Mouse (Mus musculus) forebrain, postnatal 0 days (tissue): ENCODE data around the gene Gxylt2. TPM values are rescaled to one million over a fixed set of nuclear protein-coding genes. Genes with fewer than 3 reads are reported as not detected.

Experiments used
- ATAC-seq: fragments of 200-750 bp; cut with Nextera tagmentation; 2 replicates; pipeline ENCODE4 v1.8.0; 2017; ENCODE audit warnings: mild to moderate bottlenecking, moderate library complexity
- DNase-seq: peaks from one replicate; pipeline ENCODE4 v3.0.0-alpha.2; 2015
- H3K27ac ChIP-seq: fragments of 300-500 bp; sonication (generic); 2 replicates; pipeline ENCODE4 v1.5.1; 2014; ENCODE audit warnings: low read depth, mild to moderate bottlenecking, antibody characterized with exemption, low read length, moderate library complexity, mixed read lengths
- H3K27me3 ChIP-seq: fragments of 300-500 bp; sonication (generic); 2 replicates; pipeline ENCODE4 v1.6.1; 2014; ENCODE audit warnings: mild to moderate bottlenecking, low read length, mixed read lengths; ENCODE audit not compliant: insufficient read depth
- H3K36me3 ChIP-seq: fragments of 300-500 bp; sonication (generic); 2 replicates; pipeline ENCODE4 v1.6.1; 2014; ENCODE audit warnings: mild to moderate bottlenecking, moderate library complexity; ENCODE audit not compliant: insufficient read depth
- H3K4me1 ChIP-seq: fragments of 300-500 bp; sonication (generic); 2 replicates; pipeline ENCODE4 v1.6.1; 2014; ENCODE audit warnings: antibody characterized with exemption; ENCODE audit not compliant: insufficient read depth
- H3K4me2 ChIP-seq: fragments of 300-500 bp; sonication (generic); 2 replicates; pipeline ENCODE4 v1.6.1; 2014; ENCODE audit warnings: low read depth, mild to moderate bottlenecking, moderate library complexity
- H3K4me3 ChIP-seq: fragments of 300-500 bp; sonication (generic); 2 replicates; pipeline ENCODE4 v1.5.1; 2014; ENCODE audit warnings: low read depth, low read length, mixed read lengths
- H3K9ac ChIP-seq: fragments of 300-500 bp; sonication (generic); 2 replicates; pipeline ENCODE4 v1.6.1; 2014; ENCODE audit warnings: mild to moderate bottlenecking
- H3K9me3 ChIP-seq: fragments of 300-500 bp; sonication (generic); 2 replicates; pipeline ENCODE4 v1.6.1; 2016; ENCODE audit warnings: low read length
- CTCF ChIP-seq: sonication (generic); IDR thresholded peaks from 2 replicates; pipeline ENCODE4 v1.5.1; 2016; ENCODE audit warnings: antibody characterized with exemption, control low read depth, low read depth
- WGBS: fragments of 180-500 bp; shearing (Covaris S2); extraction: QIAGEN DNeasy Blood & Tissue Kit; methylation state at CpG from one replicate; pipeline ENCODE4 v1.1.7; 2014; 5-methylcytosine and 5-hydroxymethylcytosine counted together
- polyA plus RNA-seq: library from polyadenylated mRNA; unstranded; fragments of >200 nt; fragmentation: Nextera tagmentation; extraction: Ambion mirVana; gene quantifications from 2 replicates; pipeline ENCODE4 v1.2.1, GENCODE M21; 2015
- total RNA-seq: library from RNA; depleted of rRNA; stranded (reverse); fragments of >200 nt; gene quantifications from 2 replicates; pipeline ENCODE4 v1.2.3, GENCODE M21; 2014

Gxylt2 gene
- total and polyA plus RNA-seq, 2 experiments from 2014 or later: 1.8 to 2.9 TPM

DNA sequence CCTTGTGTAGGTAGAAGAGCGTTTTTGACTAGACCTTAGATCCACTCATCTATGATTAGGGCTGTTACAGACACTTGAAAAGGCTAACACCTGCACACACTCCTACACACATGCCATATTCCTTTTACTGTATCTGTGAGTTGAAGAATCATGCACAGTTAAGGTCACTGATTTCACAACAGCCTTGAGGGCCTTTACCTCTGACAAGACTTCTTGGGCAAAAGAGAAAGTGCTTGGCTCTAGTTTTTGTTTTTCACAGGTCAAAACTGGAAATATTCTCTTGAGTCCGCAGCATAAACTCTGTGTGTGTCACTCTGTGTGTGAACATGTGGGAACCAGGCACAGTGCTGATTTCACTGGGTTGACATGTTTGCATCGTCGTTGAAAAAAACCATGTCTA is 105.6 kb downstream of the Gxylt2 start:
- Histone ChIP-seq H3K4me3 (no peak overlapping the region), H3K9ac (no peak overlapping the region), H3K4me1 (no peaks in the 10 kb centered on the region), H3K27me3 (no peaks in the 10 kb centered on the region), H3K36me3 (no peaks in the 10 kb centered on the region), H3K4me2 (no peak overlapping the region), H3K9me3 (no peaks in the 10 kb centered on the region), H3K27ac (no peak overlapping the region)
- TF ChIP-seq CTCF: no peak
- ATAC-seq (no peak), DNase-seq (no peak)
- WGBS: 94% methylated on average over 4 of the region's 4 CpGs

- Histone ChIP-seq H3K4me2 (no peak overlapping the region), H3K9me3 (no peaks in the 10 kb centered on the region), H3K27ac (no peak overlapping the region), H3K27me3 (no peaks in the 10 kb centered on the region), H3K4me1 (no peaks in the 10 kb centered on the region), H3K4me3 (no peak overlapping the region), H3K9ac (no peak overlapping the region), H3K36me3 (no peaks in the 10 kb centered on the region)
- no peak for ATAC-seq
- TF ChIP-seq CTCF: no peak
- WGBS: 89% methylated on average over 3 of the region's 3 CpGs
- no peak for DNase-seq
Observed at GRCm38 (mm10) chr6:100811731-100812130, 107.2 kb downstream of the Gxylt2 start.

- Histone ChIP-seq H3K4me1 (no peaks in the 10 kb centered on the region), H3K9ac (no peak overlapping the region), H3K4me2 (no peak overlapping the region), H3K9me3 (no peaks in the 10 kb centered on the region), H3K27ac (no peak overlapping the region), H3K4me3 (no peak overlapping the region), H3K36me3 (no peaks in the 10 kb centered on the region), H3K27me3 (no peaks in the 10 kb centered on the region)
- no peak for TF ChIP-seq CTCF
- DNase-seq (no peak), ATAC-seq (no peak)
- 75% methylated on average over 2 of the region's 2 CpGs for WGBS
Observed at GRCm38 (mm10) chr6:100821367-100821766, 116.8 kb downstream of the Gxylt2 start.

DNA sequence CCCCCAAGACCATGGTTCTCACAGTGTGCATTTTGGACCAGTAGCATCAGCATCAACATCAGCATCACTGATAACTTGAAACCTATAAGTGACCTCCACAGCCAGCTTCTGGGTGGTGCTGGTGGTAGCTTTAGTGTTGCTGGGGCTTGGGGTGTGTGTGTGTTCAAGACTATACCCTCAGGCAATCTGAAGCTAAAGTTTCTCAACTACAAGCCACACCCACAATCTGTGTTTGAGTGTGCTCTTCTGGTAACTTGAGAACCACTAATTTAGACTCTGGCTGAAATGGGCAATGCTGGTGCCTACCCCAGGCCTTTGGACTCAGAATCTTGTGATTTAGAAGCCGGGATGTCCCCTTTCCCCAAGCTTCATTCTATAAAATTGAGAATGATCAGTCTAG is 118.8 kb downstream of the Gxylt2 start:
- Histone ChIP-seq H3K4me3 (no peak overlapping the region), H3K4me1 (no peaks in the 10 kb centered on the region), H3K9ac (no peak overlapping the region), H3K27ac (no peak overlapping the region), H3K27me3 (no peaks in the 10 kb centered on the region), H3K36me3 (no peaks in the 10 kb centered on the region), H3K4me2 (no peak overlapping the region), H3K9me3 (no peaks in the 10 kb centered on the region)
- ATAC-seq (no peak), DNase-seq (no peak)
- no peak for TF ChIP-seq CTCF
- WGBS: 80% methylated on average over 1 of the region's 1 CpGs

DNA sequence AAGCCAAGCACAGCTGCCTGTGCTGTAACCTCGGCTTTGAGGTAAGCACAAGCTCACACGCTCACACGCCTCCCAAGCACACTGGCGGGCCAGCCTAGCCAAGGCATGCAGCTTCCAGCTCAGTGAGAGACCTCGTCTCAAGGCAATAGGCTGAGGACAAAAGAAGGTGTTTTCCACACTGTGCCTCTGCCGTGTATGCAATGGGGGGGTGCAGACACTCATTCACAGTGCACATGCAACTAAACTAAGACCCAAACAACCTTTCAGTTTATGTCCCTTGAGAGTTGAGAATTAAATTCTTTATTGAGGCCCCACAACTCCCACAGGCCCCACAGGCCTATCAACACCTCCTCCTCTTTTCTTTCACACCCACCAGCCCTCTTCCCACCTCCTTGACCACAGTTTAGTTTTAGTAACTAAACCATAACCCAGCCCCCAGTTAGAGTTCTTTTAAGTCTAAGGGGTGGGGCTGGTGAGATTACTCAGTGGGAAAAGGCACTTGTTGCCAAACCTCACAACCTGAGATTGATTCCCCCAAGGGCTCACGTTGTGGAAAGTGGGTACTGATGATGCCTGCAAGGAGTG is 119.9 kb downstream of the Gxylt2 start:
- Histone ChIP-seq H3K36me3 (no peaks in the 10 kb centered on the region), H3K27me3 (no peaks in the 10 kb centered on the region), H3K9ac (no peak overlapping the region), H3K27ac (no peak overlapping the region), H3K4me2 (no peak overlapping the region), H3K4me1 (no peaks in the 10 kb centered on the region), H3K4me3 (no peak overlapping the region), H3K9me3 (no peaks in the 10 kb centered on the region)
- no peak for ATAC-seq
- no peak for DNase-seq
- no peak for TF ChIP-seq CTCF
- 64% methylated on average over 7 of the region's 7 CpGs for WGBS

DNA sequence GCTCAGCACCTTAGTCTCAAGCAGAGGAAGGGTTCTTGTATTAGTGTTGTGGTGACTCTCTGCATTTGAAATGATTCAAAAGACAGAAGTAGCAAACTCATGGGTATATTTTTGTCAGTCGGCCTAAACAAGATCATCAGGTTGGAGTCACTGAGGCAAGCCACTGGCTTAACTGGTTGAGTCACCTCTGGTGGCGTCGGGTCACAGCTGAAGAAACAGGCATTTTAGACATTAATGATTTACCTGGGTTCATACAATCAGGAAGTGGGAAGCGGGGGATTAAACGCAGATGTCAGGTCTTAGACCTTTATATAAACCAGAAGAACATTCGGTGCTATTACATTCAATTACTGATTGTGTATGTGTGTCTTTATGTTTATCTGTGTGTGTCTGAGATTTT is 121.5 kb downstream of the Gxylt2 start:
- H3K4me1 ChIP-seq: no peaks in the 10 kb centered on the region
- DNase-seq: no peak
- no peaks in the 10 kb centered on the region for H3K36me3 ChIP-seq
- ATAC-seq: no peak
- no peaks in the 10 kb centered on the region for H3K27me3 ChIP-seq
- no peak overlapping the region for H3K4me3 ChIP-seq
- H3K4me2 ChIP-seq: no peak overlapping the region
- no peak overlapping the region for H3K27ac ChIP-seq
- no peak overlapping the region for H3K9ac ChIP-seq
- TF ChIP-seq CTCF: no peak
- H3K9me3 ChIP-seq: no peaks in the 10 kb centered on the region
- WGBS: 95% methylated on average over 6 of the region's 6 CpGs

DNA sequence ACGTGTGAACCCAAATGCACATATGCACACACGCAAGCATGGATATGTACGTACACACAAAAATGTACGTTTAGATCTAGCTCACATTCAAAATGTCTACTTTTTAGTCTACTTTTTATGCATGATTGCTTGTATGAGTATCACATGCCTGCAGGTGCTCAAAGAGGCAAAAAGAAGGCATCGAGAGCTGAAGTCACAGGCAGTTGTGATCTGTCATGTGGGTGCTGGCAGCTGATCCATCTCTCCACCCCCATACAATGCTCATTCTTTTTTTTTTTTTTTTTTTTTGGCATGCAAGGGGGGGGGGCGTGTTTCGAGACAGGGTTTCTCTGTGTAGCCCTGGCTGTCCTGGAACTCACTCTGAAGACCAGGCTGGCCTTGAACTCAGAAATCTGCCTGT is 124.0 kb downstream of the Gxylt2 start:
- no peak overlapping the region for H3K4me2 ChIP-seq
- H3K9ac ChIP-seq: no peak overlapping the region
- no peaks in the 10 kb centered on the region for H3K36me3 ChIP-seq
- ATAC-seq: no peak
- no peaks in the 10 kb centered on the region for H3K9me3 ChIP-seq
- WGBS: 95% methylated on average over 7 of the region's 7 CpGs
- no peak overlapping the region for H3K27ac ChIP-seq
- no peak for DNase-seq
- H3K27me3 ChIP-seq: no peaks in the 10 kb centered on the region
- no peak for TF ChIP-seq CTCF
- H3K4me3 ChIP-seq: no peak overlapping the region
- no peaks in the 10 kb centered on the region for H3K4me1 ChIP-seq
